In the genomic region with DNA sequence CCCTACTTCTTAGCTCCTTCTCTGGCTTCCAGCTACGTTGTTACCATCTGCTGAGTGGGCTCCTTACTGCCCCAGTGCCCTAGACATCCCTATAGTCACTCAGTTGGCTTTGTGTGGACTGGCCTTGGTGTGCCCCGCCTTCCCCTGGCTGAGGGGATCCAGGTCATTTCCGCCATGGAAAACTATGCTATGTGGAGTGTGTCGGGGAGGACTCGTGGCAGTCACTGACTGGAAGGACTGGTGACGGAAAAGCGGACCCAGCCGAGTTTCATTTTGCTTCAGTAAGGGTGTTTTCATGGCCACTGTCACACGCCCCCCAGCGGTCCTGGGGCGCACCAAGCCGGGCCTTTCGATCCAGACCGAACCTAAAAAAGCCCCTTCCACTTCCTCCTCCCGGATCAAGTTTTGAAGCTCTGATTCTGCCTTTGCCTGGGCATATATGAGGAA, we compare ENCODE assay signal across 8 mouse cellular contexts. TPM values are rescaled to one million over a fixed set of nuclear protein-coding genes. Genes with fewer than 3 reads are reported as not detected.
DNase-seq lines count a peak whose midpoint lies in the region; ATAC-seq and TF ChIP-seq lines count a peak whose summit lies in the region.

No protein-coding gene starts in this region.

- H3K9ac ChIP-seq in ES-E14 (ENCODE audit: insufficient read depth, low read depth, low read length, poor library complexity, severe bottlenecking), result peak overlapping the region; percentile 70
- peak overlapping the region; percentile 81 for H3K9ac ChIP-seq in forebrain, embryonic 12.5 days
- H3K9ac ChIP-seq in lung, embryonic 16.5 days (ENCODE audit: low read length), result peak overlapping the region; percentile 79
- peak overlapping the region; percentile 82 for H3K9ac ChIP-seq in neural tube, embryonic 15.5 days (replicated peaks)

- no peaks in the 10 kb centered on the region for H3K9me3 ChIP-seq in ES-E14 (ENCODE audit: control insufficient read depth, insufficient read depth, low read depth, low read length)
- no peaks in the 10 kb centered on the region for H3K9me3 ChIP-seq in forebrain, embryonic 12.5 days
- no peaks in the 10 kb centered on the region for H3K9me3 ChIP-seq in lung, embryonic 16.5 days (ENCODE audit: control insufficient read depth, low read length)
- H3K9me3 ChIP-seq in neural tube, embryonic 15.5 days (replicated peaks), result no peaks in the 10 kb centered on the region

- DNase-seq in ES-E14 (ENCODE audit: low read depth, low spot score), result no peak
- DNase-seq in c-Kit-positive CD71-positive TER-119-negative erythroid progenitor cells, embryonic 14.5 days (ENCODE audit: low read depth), result peak; percentile 49
- DNase-seq in heart, postnatal 25 days (ENCODE audit: low spot score), result peak; percentile 56
- peak; percentile 62 to 73 for DNase-seq in kidney, postnatal 36 days
- peak; percentile 12 to 41 for DNase-seq in thymus, postnatal 10 days (ENCODE audit: low spot score in 2 of 2)

- ATAC-seq in forebrain, embryonic 12.5 days (ENCODE audit: low FRiP score), result peak; percentile 57
- peak; percentile 81 for ATAC-seq in lung, embryonic 16.5 days (ENCODE audit: low read depth)
- ATAC-seq in neural tube, embryonic 15.5 days (ENCODE audit: low FRiP score), result peak; percentile 46

- H3K27ac ChIP-seq in ES-E14 (ENCODE audit: insufficient read depth, low read depth, low read length, poor library complexity, severe bottlenecking), result 0 out of 2 replicates have a peak overlapping the region, but pooled peaks have one; percentile 12
- peak overlapping the region; percentile 89 for H3K27ac ChIP-seq in forebrain, embryonic 12.5 days
- peak overlapping the region; percentile 85 for H3K27ac ChIP-seq in lung, embryonic 16.5 days (ENCODE audit: low read length)
- H3K27ac ChIP-seq in neural tube, embryonic 15.5 days (replicated peaks), result peak overlapping the region; percentile 90

- intact Hi-C loops in heart, postnatal 25 days (cut with DNase I), result loop anchor here (2.0 to 5.0 kb wide), 2 partner anchors 37 to 43 kb away; no protein-coding TSS in a partner anchor

- H3K4me3 ChIP-seq in ES-E14 (ENCODE audit: insufficient read depth in 1 of 2, low read depth in 1 of 2, low read length in 2 of 2, poor library complexity in 1 of 2, severe bottlenecking in 1 of 2), result peak overlapping the region; percentile 86 to 89
- H3K4me3 ChIP-seq in forebrain, embryonic 12.5 days (replicated peaks), result peak overlapping the region; percentile 74
- peak overlapping the region; percentile 81 for H3K4me3 ChIP-seq in lung, embryonic 16.5 days (ENCODE audit: low read length)
- H3K4me3 ChIP-seq in neural tube, embryonic 15.5 days (replicated peaks), result peak overlapping the region; percentile 85

- H3K27me3 ChIP-seq in forebrain, embryonic 12.5 days, result no peaks in the 10 kb centered on the region
- H3K27me3 ChIP-seq in lung, embryonic 16.5 days (ENCODE audit: control insufficient read depth, insufficient read depth, low read depth, low read length), result no peaks in the 10 kb centered on the region
- H3K27me3 ChIP-seq in neural tube, embryonic 15.5 days (replicated peaks), result no peaks in the 10 kb centered on the region

- peak overlapping the region; percentile 82 for H3K4me2 ChIP-seq in forebrain, embryonic 12.5 days
- peak overlapping the region; percentile 87 for H3K4me2 ChIP-seq in lung, embryonic 16.5 days (ENCODE audit: low read depth, low read length)
- peak overlapping the region; percentile 88 for H3K4me2 ChIP-seq in neural tube, embryonic 15.5 days

- H3K4me1 ChIP-seq in ES-E14 (ENCODE audit: control insufficient read depth in 2 of 2, insufficient read depth in 2 of 2, low read length in 2 of 2, poor library complexity in 1 of 2), result peaks cover 0 to 22% of the 10 kb centered on the region in 2 experiments; a peak in 2 of 4 replicates
- peaks cover 55% of the 10 kb centered on the region for H3K4me1 ChIP-seq in forebrain, embryonic 12.5 days
- peaks cover 47% of the 10 kb centered on the region for H3K4me1 ChIP-seq in lung, embryonic 16.5 days (replicated peaks; ENCODE audit: control insufficient read depth, insufficient read depth, low read length)
- H3K4me1 ChIP-seq in neural tube, embryonic 15.5 days, result peaks cover 60% of the 10 kb centered on the region

- H3K36me3 ChIP-seq in ES-E14 (ENCODE audit: control insufficient read depth, insufficient read depth, low read length, poor library complexity, severe bottlenecking), result no peaks in the 10 kb centered on the region
- H3K36me3 ChIP-seq in forebrain, embryonic 12.5 days (replicated peaks), result no peaks in the 10 kb centered on the region
- H3K36me3 ChIP-seq in lung, embryonic 16.5 days (ENCODE audit: control insufficient read depth, insufficient read depth, low read length), result no peaks in the 10 kb centered on the region
- no peaks in the 10 kb centered on the region for H3K36me3 ChIP-seq in neural tube, embryonic 15.5 days

- in situ Hi-C loops in ES-E14 (cut with MboI; ENCODE audit: low sequenced_read_pairs in 2 of 2, unreplicated experiment in 2 of 2), result no loop called here

- WGBS in forebrain, embryonic 12.5 days, result 4% methylated on average over 15 of the region's 15 CpGs
- 2% methylated on average over 15 of the region's 15 CpGs for WGBS in lung, embryonic 16.5 days
- WGBS in neural tube, embryonic 15.5 days, result 4% methylated on average over 15 of the region's 15 CpGs

TF ChIP-seq in ES-E14, 5 proteins besides CTCF, POLR2A, EP300 and RAD21:
- no peak for TF ChIP-seq CHD2 (IDR thresholded peaks at IDR 0.05; ENCODE audit: low read depth, low read length)
- TF ChIP-seq MAFK (IDR thresholded peaks at IDR 0.05; ENCODE audit: insufficient read depth, low read depth, low read length), result no peak
- no peak for TF ChIP-seq HCFC1 (IDR thresholded peaks at IDR 0.05; ENCODE audit: borderline replicate concordance, insufficient read depth, low read length)
- TF ChIP-seq ZC3H11A (IDR thresholded peaks at IDR 0.05; ENCODE audit: borderline replicate concordance, low read depth, low read length), result no peak
- TF ChIP-seq ZNF384 (IDR thresholded peaks at IDR 0.05; ENCODE audit: low read depth, low read length), result no peak
TF ChIP-seq in ES-E14: peak in this region for 0.

RNA-seq across cellular contexts. Expression of gene Itm2c, which starts 1.3 kb away (rescaled TPM):
- total RNA-seq in ES-E14 (2012; rRNA removed), result 82.9 and 114 TPM in 2 replicates
- 116 and 119 TPM in 2 replicates for polyA plus RNA-seq in forebrain, embryonic 12.5 days (2016; fragmentation: Nextera tagmentation; extraction: Ambion mirVana)
- 10 to 100 TPM; 62.4 to 66.2 TPM for total RNA-seq in heart, postnatal 25 days (2021)
- polyA plus RNA-seq in lung, embryonic 16.5 days (2015; fragmentation: Nextera tagmentation; extraction: Ambion mirVana), result 210 and 215 TPM in 2 replicates
- 185 and 211 TPM in 2 replicates for polyA plus RNA-seq in neural tube, embryonic 15.5 days (2015; fragmentation: Nextera tagmentation; extraction: Ambion mirVana)

RNA-seq across cellular contexts. Expression of gene 4933407L21Rik, which starts 32.9 kb away (rescaled TPM):
- 0.09 TPM in 1 of 2 replicates, not detected in the other for total RNA-seq in ES-E14 (2012; rRNA removed)
- 2.4 and 3.7 TPM in 2 replicates for polyA plus RNA-seq in forebrain, embryonic 12.5 days (2016; fragmentation: Nextera tagmentation; extraction: Ambion mirVana)
- not detected for total RNA-seq in heart, postnatal 25 days (2021)
- polyA plus RNA-seq in lung, embryonic 16.5 days (2015; fragmentation: Nextera tagmentation; extraction: Ambion mirVana), result 0.25 and 0.39 TPM in 2 replicates
- polyA plus RNA-seq in neural tube, embryonic 15.5 days (2015; fragmentation: Nextera tagmentation; extraction: Ambion mirVana), result 6.7 and 6.8 TPM in 2 replicates

Comparison
In these comparisons a context has a peak if more than half of its experiments do, and no peak if none do; other contexts are left out.
1. H3K27ac ChIP-seq: peak in every context shown above with its lines; median percentile 90 in neural tube, embryonic 15.5 days; 89 in forebrain, embryonic 12.5 days; 85 in lung, embryonic 16.5 days; 12 in ES-E14.